Mouse (Mus musculus) olfactory bulb, adult 2 months (tissue): ENCODE measurements around the gene Aktip.

Experiments
- CTCF ChIP-seq: fragments of 200-500 bp; IDR thresholded peaks from 2 replicates; pipeline ENCODE4 v1.5.1; 2012; ENCODE audit warnings: low read depth, mild to moderate bottlenecking, low read length, moderate library complexity; ENCODE audit not compliant: insufficient read depth
- POLR2A ChIP-seq: fragments of 200-500 bp; IDR thresholded peaks from 2 replicates; pipeline ENCODE4 v1.6.1; 2012; ENCODE audit warnings: mild to moderate bottlenecking, low read depth, low read length, moderate library complexity; ENCODE audit not compliant: insufficient read depth

DNA sequence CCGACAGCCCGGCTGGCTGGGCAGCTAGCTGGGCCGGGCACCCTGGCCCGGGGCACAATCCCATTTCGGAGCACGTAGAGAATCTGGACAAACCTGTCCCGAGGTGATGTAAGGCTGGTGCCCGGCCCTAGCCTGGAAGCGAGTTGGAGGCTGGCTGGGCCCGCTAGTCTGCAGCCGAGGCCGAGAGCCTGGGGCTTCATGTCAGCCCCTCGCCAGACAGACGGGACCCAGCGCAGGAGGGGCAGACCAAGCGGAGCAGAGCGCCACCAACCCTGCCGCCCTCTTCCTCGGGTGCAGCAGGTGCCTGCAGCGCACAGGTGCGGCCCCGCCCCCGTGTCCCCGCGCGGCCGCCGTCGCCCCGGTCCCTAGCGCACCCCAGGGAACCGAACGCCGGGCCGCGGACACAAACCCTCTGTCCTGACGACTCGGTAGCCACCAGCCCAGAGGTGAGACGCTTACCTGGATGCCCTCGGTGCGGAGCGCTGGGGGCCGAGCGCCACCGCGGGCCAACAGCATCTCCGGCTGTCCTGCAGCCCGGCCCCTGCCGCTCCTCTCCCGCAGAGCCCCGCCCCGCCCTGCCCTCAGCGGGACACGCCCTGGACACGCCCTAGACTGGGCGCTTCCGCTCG lies 66.2 kb downstream of the Aktip start:
- TF ChIP-seq CTCF (no peak), POLR2A (peak; percentile 74)
